Mouse (Mus musculus) G1E-ER4 (cell line): Measurements from ENCODE around the gene Ntng1. TPM values are rescaled to one million over a fixed set of nuclear protein-coding genes. Genes with fewer than 3 reads are reported as not detected.

ENCODE experiments used
- GATA1 ChIP-seq: IDR thresholded peaks from one replicate; pipeline ENCODE4 v1.8.0; 2012; ENCODE audit warnings: low read length, inconsistent platforms
- polyA plus RNA-seq: library from polyadenylated mRNA; stranded (reverse); fragments of >175 nt; gene quantifications from 2 replicates; pipeline ENCODE4 v1.2.3, GENCODE M21; 2012

Gene Ntng1
- polyA plus RNA-seq, 1 experiment: not detected

GRCm38 (mm10) chr3:109782289-109782951, 361.4 kb downstream of the Ntng1 start:
- no peak for TF ChIP-seq GATA1

GRCm38 (mm10) chr3:109781917-109782288, 361.9 kb downstream of the Ntng1 start:
- no peak for TF ChIP-seq GATA1

DNA sequence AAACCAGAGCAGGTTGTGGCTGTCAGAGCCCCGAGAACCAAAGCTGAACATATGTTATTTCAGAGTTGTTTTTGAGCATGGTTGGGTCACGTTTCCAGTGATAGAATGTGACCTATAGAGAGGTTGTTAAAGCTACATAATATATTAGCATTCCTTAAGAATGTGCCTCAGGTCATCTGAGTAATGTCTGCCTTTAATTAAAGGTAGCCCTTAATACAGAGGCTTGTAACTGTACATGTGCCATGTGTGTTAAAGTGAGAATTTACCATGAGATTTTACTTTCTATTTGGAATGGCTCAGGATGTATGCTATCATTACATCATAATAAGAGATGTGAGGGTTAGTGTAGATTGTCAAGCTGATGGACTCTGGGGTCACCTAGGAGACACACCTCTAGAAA, 368.6 kb downstream of the Ntng1 start:
- TF ChIP-seq GATA1: no peak

DNA sequence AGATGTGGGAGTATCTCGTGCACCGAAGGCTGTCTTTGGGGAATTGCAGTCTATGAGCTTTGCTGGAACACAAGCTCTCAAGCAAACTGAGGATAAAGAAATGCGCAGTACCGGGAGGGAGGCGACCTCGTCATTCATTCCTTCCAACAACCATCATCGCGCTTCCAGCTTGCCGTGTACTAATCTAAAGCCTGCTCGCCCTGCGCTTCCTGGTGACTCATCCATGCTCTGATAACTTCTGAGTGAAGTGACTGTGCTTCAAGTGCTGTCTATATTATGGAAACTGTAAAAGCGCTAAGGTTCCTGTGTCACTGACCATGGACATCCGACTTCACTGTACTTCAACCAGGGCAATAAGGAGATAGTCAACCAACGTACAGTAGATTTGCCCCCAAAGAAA, 371.7 kb downstream of the Ntng1 start:
- TF ChIP-seq GATA1: no peak

DNA sequence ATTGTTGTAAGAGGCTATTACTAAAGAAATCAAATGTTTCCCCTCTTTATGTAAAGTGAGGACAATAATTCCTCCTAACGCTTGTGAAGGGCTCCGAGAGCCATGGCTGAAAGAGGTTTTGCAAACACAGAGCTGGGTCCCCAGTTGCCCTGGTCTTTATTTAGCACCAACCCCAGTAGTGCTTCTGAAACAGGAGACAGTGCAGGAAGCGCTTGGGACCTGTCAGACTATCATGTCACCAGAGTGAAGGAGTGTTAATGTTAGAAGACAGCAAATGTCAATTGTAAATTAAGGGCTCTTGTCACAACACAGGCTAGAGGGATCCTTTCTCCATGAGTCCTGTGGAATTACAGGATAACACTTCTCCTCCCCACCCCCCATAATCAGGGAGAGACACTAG, 376.9 kb downstream of the Ntng1 start:
- no peak for TF ChIP-seq GATA1

- no peak for TF ChIP-seq GATA1
Observed at GRCm38 (mm10) chr3:109765608-109766007, 378.2 kb downstream of the Ntng1 start.

DNA sequence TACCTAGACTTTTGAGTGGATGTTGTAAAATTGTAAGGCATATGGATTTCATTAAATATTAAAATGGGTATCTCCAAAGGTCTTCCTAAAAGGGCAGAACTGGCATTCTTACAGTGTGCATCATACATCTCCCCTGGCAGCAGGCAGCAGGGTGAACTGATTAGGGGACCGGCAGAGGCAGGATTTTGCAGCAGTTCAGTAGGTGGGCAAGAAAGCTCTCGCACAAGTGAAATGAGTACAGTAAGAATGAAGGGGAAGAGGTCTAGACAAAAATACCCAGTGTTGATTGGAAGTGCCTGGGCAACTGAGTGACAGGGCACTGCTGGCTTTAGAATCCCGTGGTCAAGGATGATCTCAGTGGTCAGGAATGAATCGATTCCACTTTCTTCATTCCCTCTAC, 378.7 kb downstream of the Ntng1 start:
- TF ChIP-seq GATA1: no peak

DNA sequence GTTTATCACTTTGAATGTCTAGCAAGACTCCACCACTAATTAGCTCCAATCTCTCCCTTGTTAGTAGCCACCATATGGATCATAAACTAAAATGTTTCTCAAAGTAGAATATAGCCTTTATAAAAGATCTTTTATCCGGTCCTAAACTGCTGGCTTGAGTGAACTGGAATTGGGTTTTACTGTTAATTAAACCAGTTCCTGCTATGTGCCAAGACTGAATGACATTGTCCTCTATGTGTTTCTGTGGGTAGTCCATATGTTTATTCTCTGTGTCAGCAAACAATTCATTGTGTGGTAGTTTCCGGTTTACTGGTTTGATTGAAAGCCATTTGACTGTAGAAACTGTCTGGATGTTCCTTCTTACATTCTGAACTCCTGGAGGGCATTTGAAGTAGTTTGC, 387.4 kb downstream of the Ntng1 start:
- no peak for TF ChIP-seq GATA1

DNA sequence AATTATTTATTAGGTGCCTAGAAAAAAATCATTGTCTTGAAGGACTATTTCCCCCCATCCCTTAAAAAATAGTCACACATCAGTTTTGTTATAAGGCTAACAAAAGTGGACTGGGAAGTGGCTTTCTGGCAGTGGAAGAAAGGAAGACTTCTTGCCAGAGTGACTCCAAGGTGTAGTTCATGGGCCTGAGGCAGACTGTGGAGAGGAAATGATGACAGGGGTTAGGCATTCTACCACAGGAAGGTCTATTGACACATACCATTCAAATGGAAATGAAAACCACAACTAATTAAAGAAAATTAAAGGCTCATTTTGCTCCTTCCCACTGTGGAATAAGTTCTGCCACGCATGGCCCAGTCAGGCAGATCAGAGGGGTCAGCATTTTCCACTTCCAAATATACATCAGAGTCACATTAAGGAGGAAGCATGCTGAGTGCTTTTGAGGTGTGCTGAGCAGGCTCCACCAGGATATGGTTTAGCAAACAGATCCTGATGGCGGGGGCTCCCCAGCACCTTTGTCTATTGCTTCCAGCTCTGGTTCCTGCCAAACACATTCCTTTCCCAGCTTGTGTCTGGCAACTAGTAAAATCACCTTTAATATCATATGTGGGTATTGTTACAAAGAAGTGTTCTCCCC, 403.2 kb downstream of the Ntng1 start:
- TF ChIP-seq GATA1: no peak

DNA sequence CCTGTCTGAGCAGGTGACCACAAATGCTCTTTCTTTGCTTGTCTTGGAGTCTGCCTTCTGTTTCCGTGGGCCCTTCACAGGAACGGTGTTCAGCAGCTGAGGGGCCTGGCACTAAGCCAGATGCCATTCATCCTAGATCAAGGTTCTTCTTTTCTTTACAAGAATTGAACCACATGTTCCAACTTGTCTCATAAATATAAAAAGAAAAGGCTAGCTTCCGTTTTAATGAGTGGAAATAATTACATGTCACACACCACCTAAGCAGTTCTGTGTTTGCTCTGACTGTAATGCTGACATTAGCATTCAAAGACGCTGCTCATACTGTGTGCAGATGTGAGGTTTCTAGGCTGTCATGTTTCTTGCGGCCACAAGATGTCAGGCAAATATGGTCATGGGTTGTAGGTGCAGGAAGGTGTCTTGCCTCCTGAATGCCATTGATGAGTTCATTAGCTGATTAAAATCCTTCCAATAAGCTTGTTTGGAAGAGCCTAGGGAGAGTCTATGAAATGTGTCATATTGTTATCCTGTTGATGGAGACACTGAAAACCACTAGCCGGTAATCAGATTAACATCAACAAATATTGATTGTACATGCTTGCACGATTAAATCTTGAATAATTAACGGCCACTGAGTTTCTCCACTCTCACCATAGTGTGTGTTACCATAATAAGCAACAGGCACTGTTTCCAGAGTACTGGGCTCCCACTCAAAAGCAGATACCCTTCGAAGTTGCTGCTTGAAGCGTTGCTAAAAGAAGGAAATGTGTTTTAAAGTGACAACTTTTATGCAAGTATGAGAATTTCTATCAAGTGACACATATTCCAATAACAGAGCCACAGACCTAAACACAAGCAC, 411.3 kb downstream of the Ntng1 start:
- TF ChIP-seq GATA1: no peak

DNA sequence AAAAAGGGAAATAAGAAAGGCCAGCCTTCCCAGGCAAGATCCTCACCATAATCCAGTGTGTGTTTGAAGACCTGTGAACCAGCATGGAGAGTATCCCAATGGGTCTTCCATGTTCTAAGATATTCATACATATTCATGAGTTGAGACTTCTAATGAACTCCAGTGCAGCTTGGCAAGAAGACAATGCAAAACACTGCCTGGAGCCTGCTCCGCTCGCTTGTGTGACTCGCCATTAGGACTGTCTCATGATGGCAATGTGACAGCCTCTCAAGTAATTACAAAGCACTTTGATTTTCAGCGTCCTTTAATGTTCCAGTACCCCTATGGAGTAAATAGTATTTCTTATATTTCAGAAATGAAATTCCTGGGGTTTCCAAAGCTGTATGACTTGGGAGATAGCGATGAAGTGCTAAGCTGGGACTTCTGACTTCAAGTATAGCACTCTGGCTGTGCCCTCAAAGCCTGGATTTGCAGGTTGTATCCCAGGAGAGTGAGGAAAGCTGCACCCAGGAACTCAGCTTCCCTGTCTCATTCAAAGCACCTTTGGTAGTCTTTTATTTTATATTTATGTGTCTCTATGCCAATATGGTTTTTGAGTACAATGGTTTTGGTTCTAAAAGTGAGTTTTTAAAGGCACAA, 412.1 kb downstream of the Ntng1 start:
- no peak for TF ChIP-seq GATA1

Other genes starting within 250 kb of the Ntng1 start
- 31.4 and 35.6 TPM in 2 replicates for gene Prmt6, start 107.0 kb upstream of the Ntng1 start, polyA plus RNA-seq